Mouse (Mus musculus) neural tube, embryonic 13.5 days (tissue): ENCODE data around the gene Gnai3. TPM values are rescaled to one million over a fixed set of nuclear protein-coding genes. Genes with fewer than 3 reads are reported as not detected.

Source experiments
- ATAC-seq: fragments of 200-750 bp; cut with Nextera tagmentation; 2 replicates; pipeline ENCODE4 v1.8.0; 2017; ENCODE audit warnings: low read depth, mild to moderate bottlenecking, moderate TSS enrichment, moderate library complexity
- H3K27ac ChIP-seq: fragments of 300-500 bp; sonication (generic); replicated peaks from 2 replicates; pipeline ENCODE4 v1.5.1; 2015; ENCODE audit warnings: moderate library complexity, mild to moderate bottlenecking, inconsistent platforms
- H3K27me3 ChIP-seq: fragments of 300-500 bp; sonication (generic); 2 replicates; pipeline ENCODE4 v1.6.1; 2015; ENCODE audit warnings: mild to moderate bottlenecking, inconsistent platforms
- H3K36me3 ChIP-seq: fragments of 300-500 bp; sonication (generic); 2 replicates; pipeline ENCODE4 v1.6.1; 2015; ENCODE audit warnings: mild to moderate bottlenecking, inconsistent platforms
- H3K4me1 ChIP-seq: fragments of 300-500 bp; sonication (generic); replicated peaks from 2 replicates; pipeline ENCODE4 v1.6.1; 2015; ENCODE audit warnings: inconsistent platforms
- H3K4me2 ChIP-seq: fragments of 300-500 bp; sonication (generic); 2 replicates; pipeline ENCODE4 v1.6.1; 2015; ENCODE audit warnings: inconsistent platforms, mild to moderate bottlenecking, moderate library complexity
- H3K4me3 ChIP-seq: fragments of 300-500 bp; sonication (generic); 2 replicates; pipeline ENCODE4 v1.5.1; 2015; ENCODE audit warnings: mild to moderate bottlenecking, inconsistent platforms
- H3K9ac ChIP-seq: fragments of 300-500 bp; sonication (generic); 2 replicates; pipeline ENCODE4 v1.6.1; 2015; ENCODE audit warnings: moderate library complexity, mild to moderate bottlenecking, inconsistent platforms
- H3K9me3 ChIP-seq: fragments of 300-500 bp; sonication (generic); 2 replicates; pipeline ENCODE4 v1.6.1; 2016; ENCODE audit warnings: inconsistent platforms
- WGBS: fragments of 180-500 bp; shearing (Covaris S2); methylation state at CpG from one replicate; pipeline ENCODE4 v1.1.7; 2015; 5-methylcytosine and 5-hydroxymethylcytosine counted together
- polyA plus RNA-seq: library from polyadenylated mRNA; unstranded; fragments of >200 nt; fragmentation: Nextera tagmentation; extraction: Ambion mirVana; gene quantifications from 2 replicates; pipeline ENCODE4 v1.2.1, GENCODE M21; 2015

Gnai3 gene
- polyA plus RNA-seq, 1 experiment from 2014 or later = 151 TPM

DNA sequence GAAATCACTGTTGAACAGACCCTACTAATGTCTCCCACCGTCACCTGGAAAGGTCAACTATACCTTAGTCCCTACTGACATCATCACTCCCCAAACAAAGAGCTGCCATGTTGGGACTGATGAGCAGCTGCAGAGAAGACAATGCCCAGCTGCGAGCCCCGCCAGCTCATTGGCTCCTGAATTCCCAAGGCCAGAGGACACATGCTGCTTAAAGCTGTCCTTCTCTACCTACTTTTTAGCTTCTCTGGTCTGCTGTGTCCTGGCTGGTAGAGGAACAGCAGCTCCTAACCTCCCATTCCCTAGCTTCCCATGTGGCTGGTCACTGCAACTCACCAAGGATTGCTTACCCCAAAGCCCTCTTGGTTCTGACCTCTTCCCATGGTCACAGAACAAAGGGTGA lies 6.3 kb upstream of the Gnai3 start:
- H3K4me3 ChIP-seq = no peak overlapping the region
- no peak for ATAC-seq
- no peak overlapping the region for H3K9ac ChIP-seq
- no peak overlapping the region for H3K27ac ChIP-seq
- no peak overlapping the region for H3K4me2 ChIP-seq
- H3K9me3 ChIP-seq = no peaks in the 10 kb centered on the region
- WGBS = 88% methylated on average over 3 of the region's 3 CpGs
- peaks cover 4% of the 10 kb centered on the region; the same call in 1 of the 2 replicates for H3K36me3 ChIP-seq
- peaks cover 22% of the 10 kb centered on the region; the same call in 1 of the 2 replicates for H3K4me1 ChIP-seq
- H3K27me3 ChIP-seq = no peaks in the 10 kb centered on the region

DNA sequence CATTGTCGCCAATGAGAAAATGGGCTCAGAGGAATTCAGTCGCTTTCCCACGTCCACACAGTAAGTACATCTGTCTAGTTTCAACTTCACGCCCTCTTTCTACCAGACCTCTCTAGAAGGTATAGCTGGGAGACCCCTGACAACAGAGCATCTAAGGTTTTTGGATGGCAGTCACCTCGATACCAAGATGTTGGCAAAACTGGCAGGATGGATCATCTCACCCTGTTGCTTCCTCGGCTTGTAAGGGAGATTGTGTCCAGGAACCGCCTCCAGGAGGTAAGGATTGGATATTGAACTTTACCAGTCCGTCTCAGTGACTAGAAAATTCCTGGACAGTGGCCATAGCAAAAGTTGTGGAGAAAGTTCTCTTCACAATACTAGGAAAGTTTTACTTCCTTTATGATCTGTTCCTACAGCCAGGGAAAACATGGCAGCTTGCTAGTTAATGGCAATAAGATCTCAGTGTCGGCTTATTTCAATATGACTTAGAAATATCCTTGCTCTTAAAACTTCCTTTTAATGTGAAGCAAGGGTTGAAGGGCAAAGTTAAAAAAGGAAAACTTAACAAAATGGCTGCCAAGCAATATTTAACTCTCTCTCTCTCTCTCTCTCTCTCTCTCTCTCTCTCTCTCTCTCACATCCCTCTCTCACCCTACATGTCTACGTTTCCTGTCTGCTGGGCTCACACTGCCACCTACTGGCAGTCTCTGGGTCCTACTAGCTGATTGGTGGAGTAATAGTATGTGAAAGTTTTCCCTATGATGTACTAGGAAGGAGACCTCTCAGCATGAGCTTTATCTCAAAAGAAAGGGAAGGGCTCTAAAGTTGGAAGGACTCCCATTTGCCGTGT lies 1.7 kb upstream of the Gnai3 start:
- Histone ChIP-seq H3K27ac (no peak overlapping the region), H3K4me1 (peaks cover 35% of the 10 kb centered on the region)

GRCm38 (mm10) chr3:108146671-108147070 lies 725 bp upstream of the Gnai3 start:
- H3K9me3 ChIP-seq = no peaks in the 10 kb centered on the region
- peak overlapping the region; percentile 72 for H3K4me2 ChIP-seq
- peaks cover 4% of the 10 kb centered on the region; the same call in 1 of the 2 replicates for H3K36me3 ChIP-seq
- H3K27me3 ChIP-seq = no peaks in the 10 kb centered on the region
- peak overlapping the region; percentile 76 for H3K4me3 ChIP-seq
- no peak overlapping the region for H3K27ac ChIP-seq
- H3K4me1 ChIP-seq = peaks cover 35% of the 10 kb centered on the region
- ATAC-seq = no peak
- 62% methylated on average over 5 of the region's 5 CpGs for WGBS
- peak overlapping the region; percentile 87 for H3K9ac ChIP-seq

More for the DNA sequence above, 1.7 kb upstream of the Gnai3 start:
- 69% methylated on average over 11 of the region's 11 CpGs for WGBS
- H3K27me3 ChIP-seq = no peaks in the 10 kb centered on the region
- ATAC-seq = peak; percentile 52
- no peak overlapping the region for H3K4me3 ChIP-seq
- no peak overlapping the region for H3K9ac ChIP-seq
- no peaks in the 10 kb centered on the region for H3K9me3 ChIP-seq
- H3K4me2 ChIP-seq = no peak overlapping the region; the same call in 1 of the 2 replicates
- H3K36me3 ChIP-seq = peaks cover 4% of the 10 kb centered on the region; the same call in 1 of the 2 replicates

DNA sequence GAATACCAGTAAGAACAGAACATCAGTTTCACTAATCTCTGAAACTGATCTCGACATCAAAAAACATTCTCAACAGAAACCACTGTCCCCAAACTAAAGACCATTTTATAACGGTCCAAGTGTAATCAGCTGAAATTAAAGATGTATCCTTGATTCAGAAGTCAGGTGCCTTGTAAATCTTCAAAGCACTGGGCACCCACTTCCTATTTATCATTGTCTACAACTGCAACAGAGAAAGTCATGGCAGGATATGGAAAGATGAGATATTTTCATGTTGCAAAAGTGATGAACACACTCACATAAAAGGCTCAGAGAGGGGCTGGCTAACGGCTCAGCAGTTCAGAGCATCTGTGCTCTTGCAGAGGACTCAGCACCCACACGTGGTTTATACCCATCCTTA lies 5.2 kb downstream of the Gnai3 start:
- ATAC-seq = no peak
- Histone ChIP-seq H3K4me2 (no peak overlapping the region), H3K27ac (no peak overlapping the region), H3K27me3 (no peaks in the 10 kb centered on the region), H3K36me3 (peaks cover 9% of the 10 kb centered on the region; the same call in 1 of the 2 replicates), H3K9ac (no peak overlapping the region), H3K4me3 (no peak overlapping the region), H3K9me3 (no peaks in the 10 kb centered on the region), H3K4me1 (peaks cover 37% of the 10 kb centered on the region)
- 78% methylated on average over 4 of the region's 4 CpGs for WGBS

DNA sequence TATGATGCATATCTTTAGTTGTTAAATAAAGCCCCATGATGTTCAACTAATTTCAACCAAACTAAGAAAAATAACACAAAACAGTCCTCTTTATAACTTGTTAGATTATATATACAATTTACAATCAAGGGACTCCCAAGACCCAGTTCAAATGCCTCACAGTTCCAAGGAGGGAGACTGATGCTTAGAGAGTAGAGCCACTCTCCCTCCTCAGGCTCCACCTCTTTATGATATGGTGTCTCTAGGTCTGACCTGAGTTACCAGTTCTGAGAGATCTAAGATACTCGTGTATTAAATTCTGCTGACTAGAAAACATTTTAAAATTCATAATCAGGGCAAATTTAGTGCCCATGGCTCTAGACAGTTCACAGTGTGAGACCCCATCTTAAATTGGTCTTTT lies 6.8 kb downstream of the Gnai3 start:
- Histone ChIP-seq H3K4me2 (no peak overlapping the region), H3K4me3 (no peak overlapping the region), H3K27me3 (no peaks in the 10 kb centered on the region), H3K9ac (no peak overlapping the region), H3K4me1 (peaks cover 41% of the 10 kb centered on the region), H3K27ac (no peak overlapping the region), H3K36me3 (peaks cover 9% of the 10 kb centered on the region; the same call in 1 of the 2 replicates), H3K9me3 (no peaks in the 10 kb centered on the region)
- WGBS = 93% methylated on average over 1 of the region's 1 CpGs
- no peak for ATAC-seq

GRCm38 (mm10) chr3:108134701-108135100 lies 11.2 kb downstream of the Gnai3 start:
- H3K9ac ChIP-seq = no peak overlapping the region
- no peaks in the 10 kb centered on the region for H3K9me3 ChIP-seq
- H3K4me3 ChIP-seq = no peak overlapping the region
- H3K4me1 ChIP-seq = peaks cover 45% of the 10 kb centered on the region
- 42% methylated on average over 11 of the region's 11 CpGs for WGBS
- H3K27me3 ChIP-seq = no peaks in the 10 kb centered on the region
- no peak overlapping the region for H3K4me2 ChIP-seq
- ATAC-seq = 0 out of 2 replicates have a peak, but pooled peaks have one; percentile 58
- H3K36me3 ChIP-seq = peaks cover under 1% of the 10 kb centered on the region; the same call in 1 of the 2 replicates
- H3K27ac ChIP-seq = no peak overlapping the region

GRCm38 (mm10) chr3:108132484-108132883 lies 13.5 kb downstream of the Gnai3 start:
- no peaks in the 10 kb centered on the region for H3K27me3 ChIP-seq
- H3K4me3 ChIP-seq = no peak overlapping the region
- no peak overlapping the region for H3K4me2 ChIP-seq
- peaks cover 40% of the 10 kb centered on the region for H3K4me1 ChIP-seq
- WGBS = 91% methylated on average over 1 of the region's 1 CpGs
- no peak for ATAC-seq
- H3K9me3 ChIP-seq = no peaks in the 10 kb centered on the region
- no peaks in the 10 kb centered on the region for H3K36me3 ChIP-seq
- H3K27ac ChIP-seq = no peak overlapping the region
- no peak overlapping the region for H3K9ac ChIP-seq

DNA sequence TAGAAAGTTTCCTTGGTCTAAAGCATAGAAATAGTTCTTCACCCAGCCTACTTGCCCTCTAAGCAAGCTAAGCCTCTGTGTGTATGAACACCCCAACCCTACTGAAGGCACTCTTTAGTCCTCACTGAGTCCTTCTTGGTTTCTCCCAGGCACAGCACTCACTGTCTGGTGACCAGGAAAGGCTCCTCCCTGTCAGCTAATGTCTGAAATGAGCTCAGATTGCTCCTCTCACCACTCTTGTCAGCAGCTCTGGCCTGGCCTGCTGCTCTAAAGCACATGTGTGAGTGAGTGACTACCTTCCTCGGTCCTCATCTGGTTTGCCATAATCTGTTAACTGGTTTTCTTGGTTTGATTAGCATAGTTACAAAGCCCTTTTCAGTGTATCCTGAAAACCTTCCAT lies 14.1 kb downstream of the Gnai3 start:
- whole genome bisulfite sequencing = 88% methylated on average over 1 of the region's 1 CpGs
- H3K4me3 ChIP-seq = no peak overlapping the region
- H3K27me3 ChIP-seq = no peaks in the 10 kb centered on the region
- no peaks in the 10 kb centered on the region for H3K9me3 ChIP-seq
- no peak overlapping the region for H3K9ac ChIP-seq
- no peak for ATAC-seq
- H3K4me2 ChIP-seq = no peak overlapping the region
- H3K27ac ChIP-seq = no peak overlapping the region
- H3K4me1 ChIP-seq = peaks cover 39% of the 10 kb centered on the region
- H3K36me3 ChIP-seq = no peaks in the 10 kb centered on the region

- Histone ChIP-seq H3K4me1 (peaks cover 39% of the 10 kb centered on the region), H3K36me3 (no peaks in the 10 kb centered on the region), H3K4me3 (no peak overlapping the region), H3K9ac (no peak overlapping the region), H3K27ac (no peak overlapping the region), H3K9me3 (no peaks in the 10 kb centered on the region), H3K27me3 (no peaks in the 10 kb centered on the region), H3K4me2 (no peak overlapping the region)
- ATAC-seq = no peak
- 89% methylated on average over 5 of the region's 5 CpGs for WGBS
Observed at GRCm38 (mm10) chr3:108131216-108131615, 14.7 kb downstream of the Gnai3 start.

DNA sequence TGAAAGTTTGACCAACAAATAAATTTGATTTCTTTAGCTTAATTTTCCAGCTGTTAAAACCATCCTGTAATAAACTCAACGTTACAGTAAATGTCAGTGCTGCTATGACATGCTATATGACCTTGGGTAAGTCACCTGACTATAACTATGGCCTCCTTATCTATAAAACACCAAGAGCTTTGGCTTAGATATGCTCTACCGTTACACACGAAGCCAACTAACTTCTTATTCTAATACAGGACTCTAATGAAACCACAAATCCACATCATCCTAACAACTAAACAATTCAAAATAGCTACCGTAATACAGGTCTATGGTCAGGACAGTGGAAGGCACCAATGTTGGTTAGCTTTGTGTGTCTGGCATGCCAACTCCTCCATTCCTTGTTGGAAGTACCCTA lies 16.1 kb downstream of the Gnai3 start:
- Histone ChIP-seq H3K9ac (no peak overlapping the region), H3K36me3 (no peaks in the 10 kb centered on the region)
- 91% methylated on average over 4 of the region's 4 CpGs for WGBS

DNA sequence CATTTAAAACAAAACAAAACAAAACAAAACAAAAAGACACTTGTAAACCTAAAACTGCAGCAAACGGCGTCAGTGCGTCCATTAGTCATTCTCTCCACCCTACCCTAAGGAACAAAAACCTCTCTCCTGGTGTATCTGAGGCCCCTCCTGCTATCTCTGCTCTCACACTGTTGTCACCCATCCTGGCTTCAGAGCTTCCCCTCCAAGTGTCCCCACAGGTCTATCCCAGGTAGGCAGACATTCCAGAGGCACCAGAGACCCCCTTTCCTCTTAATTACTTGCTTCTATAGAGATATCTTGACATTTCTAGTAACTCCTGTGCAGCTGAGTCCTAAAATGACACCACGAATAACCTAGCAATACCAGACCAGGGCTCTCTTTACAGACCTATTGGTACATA lies 16.6 kb downstream of the Gnai3 start:
- Histone ChIP-seq H3K4me3 (no peak overlapping the region), H3K27me3 (no peaks in the 10 kb centered on the region), H3K9me3 (no peaks in the 10 kb centered on the region), H3K9ac (no peak overlapping the region), H3K27ac (no peak overlapping the region), H3K4me1 (peaks cover 21% of the 10 kb centered on the region; the same call in 1 of the 2 replicates), H3K4me2 (no peak overlapping the region), H3K36me3 (no peaks in the 10 kb centered on the region)
- 84% methylated on average over 4 of the region's 4 CpGs for WGBS
- no peak for ATAC-seq

More for the DNA sequence above, 16.1 kb downstream of the Gnai3 start:
- Histone ChIP-seq H3K27me3 (no peaks in the 10 kb centered on the region), H3K4me2 (no peak overlapping the region), H3K4me1 (peaks cover 26% of the 10 kb centered on the region), H3K27ac (no peak overlapping the region), H3K4me3 (no peak overlapping the region), H3K9me3 (no peaks in the 10 kb centered on the region)
- ATAC-seq = no peak

DNA sequence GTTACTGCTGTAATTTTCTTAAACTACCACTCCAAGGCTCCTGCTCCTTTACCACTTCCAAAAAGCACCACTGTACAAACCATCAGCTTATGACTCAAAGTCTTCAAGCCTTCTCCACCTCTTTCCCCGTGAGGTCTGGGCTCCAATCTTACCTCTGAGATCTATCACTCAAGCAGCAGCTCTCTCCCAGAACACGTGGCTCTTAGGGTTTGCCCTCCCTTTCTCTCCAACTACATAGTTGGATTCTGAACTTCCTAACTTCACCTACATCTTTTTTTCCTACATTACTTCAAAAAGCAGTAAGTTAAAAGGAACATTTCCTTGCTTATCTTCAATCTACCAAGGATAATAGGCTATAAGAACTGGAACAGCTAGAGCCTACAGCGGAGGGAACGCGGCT lies 17.4 kb downstream of the Gnai3 start:
- no peak for ATAC-seq
- H3K4me3 ChIP-seq = no peak overlapping the region

More for the DNA sequence above, 17.4 kb downstream of the Gnai3 start:
- Histone ChIP-seq H3K4me2 (no peak overlapping the region), H3K9ac (no peak overlapping the region), H3K4me1 (peaks cover 14% of the 10 kb centered on the region; the same call in 1 of the 2 replicates), H3K9me3 (no peaks in the 10 kb centered on the region), H3K36me3 (no peaks in the 10 kb centered on the region), H3K27me3 (no peaks in the 10 kb centered on the region), H3K27ac (no peak overlapping the region; the same call in 1 of the 2 replicates)
- WGBS = 86% methylated on average over 5 of the region's 5 CpGs
